Mouse (Mus musculus) 3134 (cell line): ENCODE results near the gene Ttyh1.
A peak's percentile ranks its signal among the peaks of the same experiment; 100 is the strongest.
"Not testable (repeated sequence)": the region's sequence is repeated elsewhere in the genome, so short reads cannot be mapped to it uniquely, and the experiment has no call there.

Experiments
- DNase-seq: peaks from one replicate; pipeline ENCODE4 v3.0.0-alpha.2; 2011; ENCODE audit warnings: low spot score; ENCODE audit not compliant: insufficient read length; ENCODE audit errors: extremely low read depth

Ttyh1 gene

GRCm38 (mm10) chr7:4141648-4142325 is 22.6 kb downstream of the Ttyh1 start:
- no peak for DNase-seq

- no peak for DNase-seq
Measured at GRCm38 (mm10) chr7:4142796-4143445, 23.7 kb downstream of the Ttyh1 start.

DNA sequence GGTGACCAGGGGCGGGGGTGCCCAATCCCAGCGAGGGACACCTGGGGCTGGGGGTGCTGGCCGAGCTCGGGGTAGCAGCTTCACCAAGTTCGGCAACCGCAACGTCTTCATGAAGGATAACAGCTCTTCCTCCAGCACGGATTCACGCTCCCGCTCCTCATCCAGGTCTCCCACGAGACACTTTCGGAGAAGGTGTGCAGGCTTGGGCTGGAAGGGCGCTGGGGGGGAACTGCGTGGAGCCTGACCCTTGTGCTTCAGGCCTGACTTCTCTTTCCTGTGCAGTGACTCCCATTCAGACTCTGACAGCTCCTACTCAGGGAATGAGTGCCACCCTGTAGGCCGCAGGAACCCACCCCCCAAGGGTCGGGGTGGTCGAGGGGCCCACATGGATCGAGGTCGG is 24.3 kb downstream of the Ttyh1 start:
- DNase-seq, result no peak

DNA sequence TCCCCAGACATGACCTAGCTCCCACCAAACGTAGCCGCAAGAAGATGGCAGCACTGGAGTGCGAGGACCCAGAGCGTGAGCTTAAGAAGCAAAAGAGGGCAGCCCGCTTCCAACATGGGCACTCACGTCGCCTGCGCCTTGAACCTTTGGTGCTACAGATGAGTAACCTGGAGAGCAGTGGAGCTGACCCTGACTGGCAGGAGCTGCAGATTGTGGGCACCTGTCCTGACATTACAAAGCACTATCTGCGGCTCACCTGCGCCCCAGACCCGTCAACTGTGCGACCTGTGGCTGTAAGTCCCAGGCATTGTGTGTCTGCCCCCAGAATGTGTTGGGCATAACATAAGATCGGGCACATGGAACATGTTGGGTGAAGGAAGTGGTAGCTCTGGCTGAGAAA is 24.8 kb downstream of the Ttyh1 start:
- DNase-seq, result no peak

GRCm38 (mm10) chr7:4144766-4145551 is 25.8 kb downstream of the Ttyh1 start:
- no peak for DNase-seq

DNA sequence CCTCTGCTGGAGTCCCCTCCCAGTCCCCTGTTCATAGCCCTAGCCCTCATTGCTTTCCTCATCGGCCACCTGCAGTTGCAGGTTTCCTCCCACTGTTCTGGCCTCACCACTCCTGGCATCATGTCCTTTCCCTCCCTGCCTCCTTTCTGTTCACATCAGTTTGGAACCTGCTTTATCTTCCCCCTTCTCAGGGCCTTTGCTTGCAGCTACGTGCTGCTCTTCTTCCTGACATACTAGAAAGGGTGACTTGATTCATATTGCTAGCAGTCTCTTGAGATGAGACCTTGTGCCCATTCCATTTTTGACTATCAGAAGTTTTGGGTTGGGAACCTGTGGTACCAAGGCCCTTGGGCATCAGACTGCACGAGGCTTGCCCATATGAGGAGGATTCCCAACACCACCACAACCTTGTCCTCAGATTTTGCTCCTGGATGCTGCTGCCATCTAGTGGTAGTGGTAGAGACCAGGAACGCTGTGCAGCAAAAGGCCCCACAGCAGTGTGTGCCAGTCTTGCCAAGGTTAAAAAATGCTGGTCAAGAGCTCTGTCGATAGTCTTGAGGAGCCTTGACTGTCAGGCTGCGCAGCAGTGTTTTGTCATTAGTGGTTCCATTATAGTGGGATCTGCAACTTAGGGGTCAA is 26.5 kb downstream of the Ttyh1 start:
- no peak for DNase-seq

GRCm38 (mm10) chr7:4146241-4147180 is 27.3 kb downstream of the Ttyh1 start:
- no peak for DNase-seq

GRCm38 (mm10) chr7:4147371-4147770 is 28.2 kb downstream of the Ttyh1 start:
- no peak for DNase-seq

DNA sequence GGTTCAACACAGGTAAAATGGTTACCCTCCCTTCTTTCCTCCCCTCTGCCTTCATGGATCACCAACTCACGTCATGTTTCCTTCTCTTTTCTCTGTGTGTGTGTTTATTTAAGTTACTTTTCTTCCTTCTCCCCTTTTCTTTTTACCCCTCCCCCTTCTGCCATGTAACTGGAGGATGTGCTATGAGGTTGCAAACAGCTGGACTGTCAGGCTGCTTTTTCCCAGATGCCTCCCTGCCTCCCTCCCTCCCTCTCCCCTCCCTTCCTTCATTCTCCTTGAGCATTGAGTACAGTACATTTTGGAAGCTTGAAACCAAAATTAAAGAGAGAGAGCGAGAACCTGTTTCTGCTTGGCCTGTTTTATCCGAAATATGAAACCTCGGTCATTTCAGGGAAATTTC is 28.6 kb downstream of the Ttyh1 start:
- DNase-seq, result no peak

DNA sequence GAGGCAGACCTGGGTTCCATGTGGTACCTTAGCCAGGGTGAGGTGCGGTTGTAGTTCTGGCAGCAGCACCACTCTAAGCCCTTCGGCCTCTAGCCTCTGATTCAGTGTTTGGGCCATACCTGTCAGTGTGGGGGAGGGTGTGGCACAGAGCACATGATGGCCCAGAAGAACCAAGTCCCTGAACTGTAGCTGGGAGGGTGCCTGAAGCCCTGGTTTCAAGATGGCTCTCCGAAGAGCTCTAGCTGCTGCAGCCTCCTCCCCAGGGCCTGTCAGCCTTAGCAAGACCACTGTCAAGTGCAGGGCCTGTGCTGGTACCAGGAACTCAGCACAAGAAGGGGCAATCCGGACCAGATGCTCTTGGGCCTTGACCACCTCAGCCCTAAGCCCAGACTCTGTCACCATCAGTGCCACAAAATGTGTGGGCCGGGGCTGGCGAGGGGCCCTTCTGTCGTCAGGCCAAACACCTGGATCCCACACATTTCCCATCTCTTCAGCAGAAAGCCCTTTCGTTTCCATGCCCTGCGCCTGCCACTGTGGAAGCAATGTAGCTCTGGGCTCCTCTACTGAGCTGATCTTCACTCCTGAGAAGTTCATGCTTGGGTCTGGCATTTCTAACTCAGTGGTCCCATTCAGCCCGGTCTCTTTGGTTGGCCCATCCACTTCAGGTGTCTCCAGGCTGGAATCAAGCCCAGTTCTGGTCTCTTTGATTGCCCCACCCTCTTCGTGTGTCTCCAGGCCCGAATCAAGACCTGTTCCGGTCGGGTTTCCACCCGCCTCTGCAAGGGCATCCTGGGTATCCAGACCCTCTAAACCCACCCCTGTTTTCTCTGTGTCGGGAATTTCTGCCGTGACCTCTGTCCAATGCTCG is 29.4 kb downstream of the Ttyh1 start:
- peak; percentile 51 for DNase-seq

GRCm38 (mm10) chr7:4149209-4150054 is 30.2 kb downstream of the Ttyh1 start:
- DNase-seq, result peak; percentile 87

DNA sequence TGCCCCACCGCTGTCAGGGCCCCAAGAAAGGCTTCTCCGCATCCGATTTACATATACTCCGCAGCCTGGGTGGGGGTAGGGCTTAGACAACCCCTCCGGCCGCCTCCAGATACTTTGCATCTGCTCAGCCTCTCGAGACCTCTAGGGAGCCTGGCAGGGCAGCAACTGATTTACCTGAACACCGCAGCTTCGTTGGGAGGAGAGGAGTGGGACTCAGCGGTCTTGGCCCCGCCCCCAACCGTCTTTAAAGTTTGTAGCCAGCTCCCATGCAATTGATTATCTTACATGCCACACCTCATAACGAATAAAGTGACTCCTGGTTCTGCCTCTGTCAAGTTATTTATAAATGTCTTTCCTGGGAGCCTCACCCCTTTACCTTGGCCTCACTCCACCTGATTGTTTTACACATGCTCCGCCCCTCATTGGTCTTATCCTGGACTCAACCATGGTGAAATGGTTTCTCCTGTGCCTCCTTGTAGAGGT is 30.9 kb downstream of the Ttyh1 start, which contains the start of gene Leng9:
TSS of gene Leng9 (minus strand) at position 316 of the 483 bp plus-strand sequence.
- no peak for DNase-seq

GRCm38 (mm10) chr7:4150811-4151221 is 31.6 kb downstream of the Ttyh1 start:
- DNase-seq, result peak; percentile 50

DNA sequence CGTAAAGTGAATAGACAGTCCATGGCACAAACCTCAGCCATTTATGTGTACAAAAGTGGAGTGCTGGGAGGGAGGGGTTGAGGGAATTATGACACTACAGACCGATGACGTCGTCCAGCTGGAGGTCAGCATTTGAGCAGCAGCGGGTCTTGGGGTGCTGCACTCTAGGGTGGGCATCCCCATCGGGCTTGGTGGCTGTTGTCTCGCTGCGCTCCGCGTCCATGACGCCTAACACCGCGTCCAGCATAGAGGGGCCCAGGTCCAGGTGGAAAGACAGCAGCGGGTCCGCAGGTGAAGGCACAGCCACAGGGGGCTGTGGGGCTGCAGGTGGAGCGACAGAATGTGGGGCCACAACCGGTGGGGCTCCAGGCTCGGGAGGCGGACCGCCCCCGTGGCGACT is 32.0 kb downstream of the Ttyh1 start:
- DNase-seq, result no peak

DNA sequence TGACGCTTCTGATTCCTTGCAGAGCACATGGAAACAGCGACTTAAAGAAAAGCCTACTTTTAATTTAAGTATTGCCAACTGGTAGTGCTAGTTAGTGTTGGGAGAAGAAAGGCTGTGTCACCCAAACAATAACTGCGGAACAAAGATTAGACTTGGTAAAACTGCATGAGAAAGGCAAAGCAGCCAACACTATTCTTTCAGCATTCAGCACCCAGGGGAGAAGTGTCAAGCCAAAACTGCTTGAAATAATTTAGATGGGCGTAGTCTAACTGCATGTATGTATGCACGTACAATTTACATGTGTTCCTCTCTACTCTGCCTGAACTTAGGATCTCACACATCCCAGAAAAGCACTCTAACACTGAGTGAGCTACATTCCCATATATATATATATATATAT is 35.1 kb downstream of the Ttyh1 start:
- no peak for DNase-seq

GRCm38 (mm10) chr7:4154976-4155375 is 35.8 kb downstream of the Ttyh1 start:
- DNase-seq, result no peak

- not testable (repeated sequence) for DNase-seq
Measured at GRCm38 (mm10) chr7:4161596-4161995, 42.4 kb downstream of the Ttyh1 start.

DNA sequence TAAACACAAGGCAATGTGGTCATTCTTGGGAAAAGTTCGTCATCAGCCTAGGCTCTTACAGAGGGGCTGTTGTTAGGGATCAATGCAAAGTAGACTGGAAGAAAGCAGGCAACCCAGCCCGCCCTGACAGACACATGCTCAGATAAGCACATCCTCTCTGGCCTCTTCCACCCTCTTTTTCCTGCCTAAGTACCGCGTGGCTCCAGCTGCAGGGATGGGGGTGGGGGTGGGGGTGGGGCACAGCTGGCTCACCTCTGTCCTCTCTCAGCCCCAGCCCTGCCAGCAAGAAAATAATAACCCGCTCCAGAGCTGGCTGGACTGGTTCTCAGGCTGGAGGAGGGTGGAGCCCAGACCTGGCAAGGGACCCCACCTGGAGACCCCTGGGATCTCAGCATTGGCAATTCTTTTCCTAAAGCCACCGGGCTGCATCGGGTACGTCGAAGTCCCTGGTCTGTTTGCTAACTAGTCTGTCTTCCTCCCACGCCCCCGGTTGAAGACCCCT is 44.4 kb downstream of the Ttyh1 start:
- DNase-seq, result no peak
